Mouse (Mus musculus) right cerebral cortex, postnatal 14 days (tissue): ENCODE results near the gene Impdh2.
A peak's percentile ranks its signal among the peaks of the same experiment; 100 is the strongest.
"Not testable (repeated sequence)": the region's sequence is repeated elsewhere in the genome, so short reads cannot be mapped to it uniquely, and the experiment has no call there.

Experiments
- DNase-seq: peaks from one replicate; pipeline ENCODE4 v3.0.0; 2022

Gene Impdh2

DNA sequence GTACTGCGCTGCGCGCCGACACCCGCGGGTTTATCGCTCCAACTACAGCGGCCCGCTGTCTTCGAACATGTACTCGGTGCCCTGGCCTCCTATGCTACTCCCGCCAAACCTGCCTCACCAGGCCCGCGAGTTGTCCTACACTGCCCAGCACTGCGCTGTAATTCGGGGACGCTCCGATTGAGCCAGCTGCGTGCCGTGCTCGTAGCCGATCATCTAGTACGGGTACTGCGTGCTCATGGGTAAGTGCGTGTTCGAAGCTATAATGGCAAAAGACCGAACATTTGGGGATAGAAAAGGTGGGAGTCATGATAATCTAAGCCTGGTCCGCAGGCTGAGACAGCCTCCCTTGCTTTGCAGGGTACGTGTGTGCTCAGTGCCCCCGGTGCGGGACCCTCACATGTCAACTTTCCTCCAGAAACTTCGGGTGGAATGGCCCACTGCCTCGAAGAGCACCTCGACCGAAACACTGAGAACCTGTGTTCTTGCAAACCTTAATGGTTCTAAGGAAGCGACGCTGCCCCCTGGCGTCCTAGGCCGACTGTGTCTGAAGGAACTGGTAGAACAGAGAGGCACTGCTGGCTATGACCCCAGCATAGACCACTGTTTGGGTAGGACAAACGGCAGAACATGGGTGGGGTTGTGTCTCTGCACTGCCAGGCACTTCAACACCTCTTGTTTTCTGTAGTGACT lies 10.3 kb downstream of the Impdh2 start:
- peak; percentile 90 for DNase-seq

DNA sequence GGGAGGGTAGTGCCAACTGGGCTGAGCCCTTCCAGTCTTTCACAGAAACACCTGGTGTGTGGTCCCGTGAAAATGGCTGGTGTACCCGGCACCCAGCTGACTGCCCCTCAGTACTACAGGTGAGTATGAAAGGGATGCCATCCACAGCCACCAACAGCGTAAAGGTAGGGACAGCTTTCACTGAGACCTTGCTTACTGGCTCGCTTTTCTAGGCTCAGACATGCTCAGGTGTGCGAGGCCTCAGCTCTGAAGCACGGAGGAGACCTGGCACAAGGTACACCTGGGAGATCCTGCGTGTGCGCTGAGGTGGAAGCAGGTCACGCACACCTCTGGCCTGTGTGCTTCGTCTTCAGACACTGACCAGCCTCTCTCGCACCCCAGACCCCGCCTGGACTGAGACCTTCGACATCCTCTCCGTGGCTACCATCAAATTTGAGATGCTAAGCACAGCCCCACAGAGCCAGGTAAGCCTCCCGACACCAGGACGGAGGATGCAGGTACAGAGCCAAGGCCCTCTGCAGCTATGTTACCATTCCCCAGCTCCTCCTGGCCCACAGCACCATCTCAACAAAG lies 11.4 kb downstream of the Impdh2 start:
- no peak for DNase-seq

DNA sequence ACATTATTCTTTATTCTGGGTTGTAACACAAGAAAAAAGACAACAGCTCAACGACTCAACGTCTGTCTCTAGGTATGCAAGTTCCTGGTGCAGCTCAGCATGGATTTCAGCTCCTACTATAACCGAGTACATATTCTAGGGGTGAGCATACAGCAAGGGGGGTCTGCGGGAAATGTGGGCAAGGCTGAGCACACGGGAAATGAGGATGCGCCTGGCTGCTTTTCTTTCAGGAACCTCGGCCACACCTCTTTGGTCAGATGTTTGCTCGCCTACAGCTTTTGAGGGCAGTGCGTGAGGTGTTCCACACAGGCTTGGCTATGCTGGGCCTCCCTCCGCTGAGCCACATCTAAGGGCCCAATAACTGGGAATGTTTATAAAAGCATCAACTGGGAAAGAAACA lies 12.2 kb downstream of the Impdh2 start:
- no peak for DNase-seq

GRCm38 (mm10) chr9:108573774-108574690 lies 13.9 kb downstream of the Impdh2 start:
- peak; percentile 63 for DNase-seq

DNA sequence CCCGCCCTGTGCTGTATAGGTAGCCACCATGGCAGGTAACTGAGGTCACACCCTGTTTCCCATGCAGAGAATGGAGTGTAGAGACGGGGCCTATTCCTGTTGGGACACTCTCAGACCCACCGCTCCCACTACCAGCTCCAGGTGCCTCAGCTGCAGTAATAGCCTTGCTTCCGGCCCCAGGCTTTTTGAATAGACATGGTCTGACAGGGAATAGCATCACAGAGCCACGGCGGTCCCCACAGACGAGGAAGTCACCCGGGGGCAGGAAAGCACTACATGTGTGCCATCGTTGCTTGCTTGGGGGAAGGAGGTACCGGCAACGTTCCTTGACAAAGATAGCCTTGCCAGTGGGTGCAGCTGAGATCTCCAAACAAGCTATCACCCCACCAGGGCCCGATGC lies 14.8 kb downstream of the Impdh2 start:
- no peak for DNase-seq

DNA sequence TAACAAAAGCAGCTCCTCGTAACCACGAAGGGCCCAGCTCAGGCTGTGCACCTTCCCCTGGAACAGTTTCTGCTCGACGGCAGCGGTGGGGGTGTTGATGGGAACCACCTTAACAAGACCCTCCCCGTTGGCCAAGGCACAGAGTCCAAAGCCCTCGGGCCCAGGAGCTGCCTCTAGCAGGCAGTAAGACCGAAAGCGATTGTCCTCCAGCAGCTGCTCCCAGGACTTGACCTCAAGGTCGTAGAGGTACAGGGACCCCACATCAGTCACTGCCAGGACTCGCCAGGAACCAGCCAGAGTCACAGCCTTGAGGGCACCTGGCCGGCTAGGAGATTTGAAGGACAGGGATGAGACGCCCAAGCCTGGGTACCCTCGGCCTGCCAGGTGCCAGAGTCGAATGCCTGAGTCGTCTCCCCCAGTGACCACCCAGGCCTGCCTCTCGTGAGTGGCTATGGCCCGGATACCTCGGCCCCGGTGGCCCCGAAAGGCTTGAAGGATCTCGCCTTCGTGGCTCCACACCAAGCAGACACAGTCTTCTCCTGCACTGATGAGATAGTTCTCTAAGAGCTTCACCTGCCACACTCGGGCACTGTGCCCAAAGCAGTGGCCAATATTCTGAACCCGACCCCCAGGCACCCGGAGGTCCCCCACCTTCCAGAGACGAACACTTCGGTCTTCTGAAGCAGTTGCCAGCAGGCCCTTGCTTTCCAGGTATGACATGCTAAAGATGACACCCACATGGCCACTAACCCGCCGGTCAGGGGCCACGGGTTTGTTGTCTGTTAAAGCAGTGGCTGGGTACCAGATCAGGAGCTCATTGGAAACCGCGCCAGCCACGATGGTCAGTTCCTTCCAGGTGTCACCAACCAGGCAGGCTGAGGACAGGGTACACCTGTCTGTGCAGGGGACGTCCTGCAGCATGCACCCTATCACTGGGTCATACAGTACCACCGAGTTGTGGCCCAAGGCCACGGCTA lies 15.5 kb downstream of the Impdh2 start:
- DNase-seq, result no peak

DNA sequence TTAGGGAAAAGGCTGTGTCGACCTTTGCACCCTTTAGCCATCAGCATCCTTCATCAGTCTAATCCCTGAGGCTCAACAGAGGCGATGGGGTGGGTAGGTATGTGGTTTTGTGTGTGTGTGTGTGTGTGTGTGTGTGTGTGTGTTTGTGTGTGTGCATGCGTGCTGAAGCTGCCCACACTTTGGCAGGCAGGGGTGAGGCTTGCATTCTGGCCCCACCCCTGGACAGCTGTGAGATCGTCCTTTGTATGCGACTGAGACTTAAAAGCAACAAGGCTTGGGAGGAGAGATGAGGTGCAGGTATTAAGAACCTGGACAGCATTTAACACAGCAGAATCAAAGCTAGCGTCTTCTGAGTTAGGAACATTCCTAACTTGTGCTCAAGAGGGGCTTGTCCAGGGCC lies 16.9 kb downstream of the Impdh2 start:
- no peak for DNase-seq

DNA sequence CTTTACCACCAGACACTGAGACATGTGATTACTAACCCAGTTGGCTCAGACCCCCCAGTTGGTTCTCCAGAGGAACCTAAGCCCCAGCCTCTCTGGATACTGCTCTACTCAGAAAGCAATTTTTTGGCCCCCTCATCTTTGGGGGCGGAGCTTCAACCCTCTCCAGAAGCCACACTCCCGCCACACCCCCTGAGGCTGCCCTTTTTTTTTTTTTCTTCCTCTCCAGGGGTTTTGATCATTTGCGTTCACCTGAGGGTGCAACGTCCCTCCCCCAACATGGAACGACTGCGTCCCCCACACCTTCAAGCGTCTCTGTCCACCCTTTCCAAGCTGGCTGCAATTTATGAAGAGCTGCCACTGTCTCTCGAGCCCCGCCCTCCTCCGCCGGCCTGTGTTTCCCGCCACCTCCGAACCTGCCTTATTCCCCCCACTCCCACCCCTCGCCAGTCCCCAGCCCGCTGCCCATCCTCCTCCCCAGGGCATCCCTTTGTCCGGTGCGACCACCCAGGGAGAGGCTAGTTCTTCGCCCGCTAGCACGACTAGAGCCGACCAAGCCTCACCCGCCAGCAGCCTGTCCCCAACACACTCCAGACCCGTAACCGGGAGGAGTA lies 18.0 kb downstream of the Impdh2 start:
- DNase-seq, result no peak

- peak; percentile 94 for DNase-seq
Observed at GRCm38 (mm10) chr9:108578545-108579343, 18.7 kb downstream of the Impdh2 start, which contains the start of gene Wdr6. Gene Wdr6 (minus strand): TSS chr9:108578739.

GRCm38 (mm10) chr9:108579344-108579690 lies 19.2 kb downstream of the Impdh2 start:
- no peak for DNase-seq

- peak; percentile 77 for DNase-seq
Observed at GRCm38 (mm10) chr9:108587571-108588180, 27.6 kb downstream of the Impdh2 start.

DNA sequence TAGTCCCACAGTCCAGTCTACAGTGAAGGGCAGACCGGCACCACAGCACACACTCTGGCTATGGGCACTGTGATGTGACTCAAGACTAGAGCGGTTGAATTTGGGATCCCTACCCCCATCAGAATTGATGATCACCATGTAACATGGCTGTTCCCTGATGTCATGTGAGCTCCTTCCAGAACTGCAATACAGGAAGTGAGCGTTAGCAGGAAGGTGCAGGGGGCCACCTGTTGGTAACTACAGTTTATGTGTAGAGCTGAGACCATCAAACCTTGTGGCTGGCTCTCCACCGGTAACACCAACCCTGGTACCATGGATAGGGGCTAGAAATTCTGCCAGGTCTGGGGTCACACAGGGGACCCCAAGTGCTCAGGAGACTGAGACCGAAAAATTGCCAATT lies 29.1 kb downstream of the Impdh2 start:
- DNase-seq, result no peak

- no peak for DNase-seq
Observed at GRCm38 (mm10) chr9:108591462-108591861, 31.4 kb downstream of the Impdh2 start.

DNA sequence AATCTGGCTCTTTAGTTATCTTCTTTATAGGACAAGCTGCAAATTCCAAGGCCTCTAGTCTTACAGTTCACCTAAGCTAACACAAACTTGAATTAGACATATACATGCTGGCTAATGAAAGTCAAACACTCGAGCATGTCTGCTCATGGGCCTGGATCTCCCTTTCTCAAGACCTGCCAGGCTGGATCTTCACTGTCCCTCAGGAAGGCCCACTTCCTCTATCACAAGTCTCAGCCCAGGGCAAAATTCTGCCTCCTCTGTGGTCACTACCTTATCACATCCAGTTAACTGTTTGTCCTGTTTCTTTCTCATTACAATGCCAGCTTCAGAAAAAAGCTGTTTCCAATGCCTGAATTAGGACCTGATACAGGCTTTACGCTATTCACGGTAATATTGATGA lies 34.3 kb downstream of the Impdh2 start:
- DNase-seq, result no peak

- DNase-seq, result peak; percentile 81
Observed at GRCm38 (mm10) chr9:108596998-108597764, 37.1 kb downstream of the Impdh2 start, which contains the start of gene P4htm. Gene P4htm (minus strand): TSS chr9:108597667.

- DNase-seq, result no peak
Observed at GRCm38 (mm10) chr9:108599021-108599566, 39.0 kb downstream of the Impdh2 start.

- DNase-seq, result no peak
Observed at GRCm38 (mm10) chr9:108600011-108600410, 39.9 kb downstream of the Impdh2 start.

- no peak for DNase-seq
Observed at GRCm38 (mm10) chr9:108601986-108602385, 41.9 kb downstream of the Impdh2 start.

GRCm38 (mm10) chr9:108607929-108608328 lies 47.8 kb downstream of the Impdh2 start:
- DNase-seq, result not testable (repeated sequence)

DNA sequence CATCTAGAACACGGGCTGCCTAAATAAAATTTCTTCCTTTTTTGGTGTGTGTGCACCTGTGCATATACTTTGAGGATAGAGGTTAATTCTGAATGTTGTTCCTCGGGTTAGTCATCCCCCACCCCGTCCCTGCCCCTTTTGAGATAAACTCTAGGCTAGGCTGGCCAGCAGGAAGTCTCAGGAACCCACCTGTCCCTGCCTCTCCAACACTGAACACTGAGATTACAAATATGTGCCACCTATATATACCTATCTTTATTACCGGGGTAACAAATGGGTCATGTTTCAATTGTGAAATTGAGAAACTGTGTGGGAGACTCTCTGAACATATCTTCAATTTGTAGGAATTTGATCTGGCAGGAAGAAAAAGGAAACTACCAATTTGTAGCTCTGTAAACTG lies 48.8 kb downstream of the Impdh2 start:
- DNase-seq, result no peak
